Mouse (Mus musculus) megakaryocyte-erythroid progenitor cell, adult 5 weeks (primary cell): ENCODE data around the gene Nr5a1. TPM values are rescaled to one million over a fixed set of nuclear protein-coding genes. Genes with fewer than 3 reads are reported as not detected.

Experiments used
- polyA plus RNA-seq: library from polyadenylated mRNA; stranded (reverse); fragments of >175 nt; gene quantifications from 2 replicates; pipeline ENCODE4 v1.2.3, GENCODE M21; 2012

Nr5a1 gene
- polyA plus RNA-seq: not detected in 2 replicates

GRCm38 (mm10) chr2:38714324-38714723, at the start of gene Nr5a1:
TSS of gene Nr5a1 (minus strand) at chr2:38714542.

GRCm38 (mm10) chr2:38643625-38644427, 70.5 kb downstream of the Nr5a1 start, which contains the start of gene Psmb7:
TSS of gene Psmb7 (minus strand) at chr2:38644087.

Other genes starting within 250 kb of the Nr5a1 start
- 10.8 and 12.6 TPM in 2 replicates for gene Nek6, start 202.9 kb downstream of the Nr5a1 start, polyA plus RNA-seq
- 12.7 and 14.7 TPM in 2 replicates for gene Psmb7, start 70.5 kb downstream of the Nr5a1 start, polyA plus RNA-seq
- 0.65 and 0.70 TPM in 2 replicates for gene Nr6a1, start 213.1 kb upstream of the Nr5a1 start, polyA plus RNA-seq
- 0.01 TPM in 1 of 2 replicates, not detected in the other for gene Olfml2a, start 217.4 kb upstream of the Nr5a1 start, polyA plus RNA-seq